Mouse (Mus musculus): ENCODE measurements at regions not wholly inside any gene's neighbourhood (a gene's known extent, or its start where the extent isn't known, plus 50 kb on each side); places are given as distances from the start of the nearest gene placed in this dataset.

- Histone ChIP-seq H3K27me3 (no peaks in the 10 kb centered on the region), H3K36me3 (no peaks in the 10 kb centered on the region), H3K9ac (no peak overlapping the region), H3K4me2 (replicated peaks) (no peak overlapping the region), H3K4me3 (replicated peaks) (no peak overlapping the region), H3K4me1 (no peaks in the 10 kb centered on the region), H3K27ac (replicated peaks) (no peak overlapping the region), H3K9me3 (replicated peaks) (no peaks in the 10 kb centered on the region)
- ATAC-seq (ENCODE audit: insufficient number of reproducible peaks, low FRiP score, low TSS enrichment, low read depth): no peak
- 83% methylated on average over 6 of the region's 6 CpGs for WGBS
These were observed 355.1 kb upstream of the Smarca2 start for GRCm38 (mm10) chr19:26249751-26250150.

GRCm38 (mm10) chr19:26258677-26259076, 346.2 kb upstream of the Smarca2 start:
- H3K27me3 ChIP-seq: no peaks in the 10 kb centered on the region
- ATAC-seq (ENCODE audit: insufficient number of reproducible peaks, low FRiP score, low TSS enrichment, low read depth): no peak
- no peaks in the 10 kb centered on the region for H3K4me1 ChIP-seq
- 52% methylated on average over 4 of the region's 4 CpGs for WGBS
- H3K36me3 ChIP-seq: no peaks in the 10 kb centered on the region
- no peak overlapping the region for H3K4me3 ChIP-seq (replicated peaks)
- H3K4me2 ChIP-seq (replicated peaks): no peak overlapping the region
- no peak overlapping the region for H3K9ac ChIP-seq
- no peaks in the 10 kb centered on the region for H3K9me3 ChIP-seq (replicated peaks)
- no peak overlapping the region for H3K27ac ChIP-seq (replicated peaks)

DNA sequence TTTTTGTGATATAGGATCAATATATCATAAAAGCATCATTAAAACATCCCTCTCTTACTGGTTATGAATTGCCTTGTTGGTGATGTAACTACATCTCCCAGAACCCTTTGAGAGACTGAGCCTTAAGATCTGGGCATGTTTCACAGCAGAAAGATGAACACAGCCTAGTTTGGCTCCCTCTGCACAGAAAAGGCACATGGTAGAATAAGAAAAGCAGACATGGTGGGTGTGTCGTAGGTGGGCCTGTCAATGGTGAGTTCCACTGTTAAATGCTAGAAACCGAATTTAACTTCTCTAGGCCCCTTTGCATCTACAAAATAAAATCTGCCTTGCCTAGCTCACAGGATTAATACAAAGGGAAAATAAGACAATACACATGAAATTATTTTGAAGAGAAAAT, 343.3 kb upstream of the Smarca2 start:
- no peak for ATAC-seq (ENCODE audit: insufficient number of reproducible peaks, low FRiP score, low TSS enrichment, low read depth)
- Histone ChIP-seq H3K27me3 (no peaks in the 10 kb centered on the region), H3K27ac (replicated peaks) (no peak overlapping the region), H3K9ac (no peak overlapping the region), H3K4me2 (replicated peaks) (no peak overlapping the region), H3K9me3 (replicated peaks) (no peaks in the 10 kb centered on the region), H3K4me3 (replicated peaks) (no peak overlapping the region), H3K36me3 (no peaks in the 10 kb centered on the region), H3K4me1 (no peaks in the 10 kb centered on the region)
- 91% methylated on average over 2 of the region's 2 CpGs for WGBS

- no peak overlapping the region for H3K4me2 ChIP-seq (replicated peaks)
- no peaks in the 10 kb centered on the region for H3K4me1 ChIP-seq
- no peak overlapping the region for H3K4me3 ChIP-seq (replicated peaks)
- H3K27ac ChIP-seq (replicated peaks): no peak overlapping the region
- WGBS: 55% methylated on average over 6 of the region's 6 CpGs
- H3K27me3 ChIP-seq: no peaks in the 10 kb centered on the region
- no peaks in the 10 kb centered on the region for H3K9me3 ChIP-seq (replicated peaks)
- ATAC-seq (ENCODE audit: insufficient number of reproducible peaks, low FRiP score, low TSS enrichment, low read depth): no peak
- H3K9ac ChIP-seq: no peak overlapping the region
- H3K36me3 ChIP-seq: no peaks in the 10 kb centered on the region
These were observed 308.5 kb upstream of the Smarca2 start for GRCm38 (mm10) chr19:26296360-26296759.

DNA sequence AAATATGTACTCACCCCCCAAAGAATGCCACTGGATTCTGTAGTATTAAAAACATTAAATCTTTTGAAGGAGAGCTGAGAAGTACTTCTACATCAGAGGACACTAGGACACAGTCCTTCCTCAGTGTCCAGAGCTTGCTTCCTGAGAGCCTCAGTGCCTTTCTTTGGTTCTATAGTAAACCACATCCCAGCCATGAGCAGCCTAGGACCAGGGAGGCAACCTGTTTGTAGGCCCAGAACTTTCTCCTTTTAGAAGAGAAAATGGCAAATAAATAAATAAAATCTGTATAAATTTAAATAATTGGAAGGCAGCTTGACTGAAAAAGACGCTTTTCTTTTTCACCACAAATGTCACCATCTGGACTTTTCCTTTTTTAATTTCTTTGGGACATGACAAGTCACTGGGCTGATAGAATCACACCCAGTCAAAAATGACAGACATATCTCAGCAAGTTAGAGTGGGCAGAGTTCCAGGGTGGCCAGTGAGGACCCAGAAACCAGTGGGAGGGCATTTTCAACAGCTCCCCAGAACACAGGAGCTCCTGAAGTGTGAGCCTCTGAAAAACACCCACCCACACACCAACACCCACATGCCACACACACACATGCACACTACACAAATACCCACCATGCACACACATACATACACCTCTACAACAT, 296.2 kb upstream of the Smarca2 start:
- H3K4me1 ChIP-seq: no peaks in the 10 kb centered on the region
- H3K27me3 ChIP-seq: no peaks in the 10 kb centered on the region
- H3K27ac ChIP-seq (replicated peaks): no peak overlapping the region
- no peak for ATAC-seq (ENCODE audit: insufficient number of reproducible peaks, low FRiP score, low TSS enrichment, low read depth)
- WGBS: 75% methylated on average over 1 of the region's 1 CpGs
- H3K9ac ChIP-seq: no peak overlapping the region
- no peak overlapping the region for H3K4me3 ChIP-seq (replicated peaks)
- H3K36me3 ChIP-seq: no peaks in the 10 kb centered on the region
- H3K4me2 ChIP-seq (replicated peaks): no peak overlapping the region
- no peaks in the 10 kb centered on the region for H3K9me3 ChIP-seq (replicated peaks)

DNA sequence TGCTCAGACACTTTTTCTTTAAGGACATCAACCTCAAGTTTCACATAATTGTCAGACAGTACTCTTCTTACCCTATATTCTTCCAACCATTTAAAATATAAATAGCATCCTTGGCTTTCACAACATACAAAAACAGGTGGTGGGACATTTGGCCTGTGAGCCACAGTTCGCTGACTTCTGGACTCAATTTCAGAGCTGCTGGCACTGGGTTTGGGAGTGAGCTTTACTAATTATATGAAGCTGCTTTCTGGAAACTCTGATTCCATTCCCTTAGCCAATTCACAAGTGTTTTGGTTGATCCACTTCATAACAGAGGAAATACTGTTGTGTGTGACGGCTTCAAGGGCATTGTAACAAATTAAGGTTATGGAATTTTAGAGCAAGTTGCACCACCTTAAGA, 285.9 kb upstream of the Smarca2 start:
- Histone ChIP-seq H3K9me3 (replicated peaks) (no peaks in the 10 kb centered on the region), H3K4me3 (replicated peaks) (no peak overlapping the region), H3K27me3 (no peaks in the 10 kb centered on the region), H3K27ac (replicated peaks) (no peak overlapping the region), H3K4me2 (replicated peaks) (no peak overlapping the region), H3K36me3 (no peaks in the 10 kb centered on the region), H3K9ac (no peak overlapping the region), H3K4me1 (no peaks in the 10 kb centered on the region)
- ATAC-seq (ENCODE audit: insufficient number of reproducible peaks, low FRiP score, low TSS enrichment, low read depth): no peak
- WGBS: 48% methylated on average over 2 of the region's 2 CpGs

DNA sequence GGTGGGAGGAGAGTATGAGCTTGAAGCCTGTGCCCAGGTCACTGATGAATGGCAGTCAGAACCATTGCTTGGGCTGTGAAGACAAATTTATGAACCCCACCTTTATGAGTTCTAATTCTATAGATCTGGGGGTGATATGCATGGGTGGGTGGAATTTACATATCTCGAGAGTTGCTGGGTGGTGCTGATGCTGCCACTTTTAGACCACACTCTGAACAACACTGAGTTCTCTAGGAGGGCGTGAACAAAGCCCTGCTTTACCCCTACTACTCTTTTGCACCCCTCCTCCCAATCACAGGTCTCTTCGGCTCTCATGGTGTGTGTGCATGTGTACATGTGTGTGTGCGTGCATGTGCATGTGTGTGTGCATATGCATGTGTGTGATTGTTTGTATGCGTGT, 281.2 kb upstream of the Smarca2 start:
- Histone ChIP-seq H3K9ac (no peak overlapping the region), H3K4me2 (replicated peaks) (no peak overlapping the region), H3K9me3 (replicated peaks) (no peaks in the 10 kb centered on the region), H3K4me3 (replicated peaks) (no peak overlapping the region), H3K27me3 (no peaks in the 10 kb centered on the region), H3K4me1 (no peaks in the 10 kb centered on the region), H3K36me3 (no peaks in the 10 kb centered on the region), H3K27ac (replicated peaks) (no peak overlapping the region)
- 86% methylated on average over 5 of the region's 5 CpGs for WGBS
- ATAC-seq (ENCODE audit: insufficient number of reproducible peaks, low FRiP score, low TSS enrichment, low read depth): no peak

DNA sequence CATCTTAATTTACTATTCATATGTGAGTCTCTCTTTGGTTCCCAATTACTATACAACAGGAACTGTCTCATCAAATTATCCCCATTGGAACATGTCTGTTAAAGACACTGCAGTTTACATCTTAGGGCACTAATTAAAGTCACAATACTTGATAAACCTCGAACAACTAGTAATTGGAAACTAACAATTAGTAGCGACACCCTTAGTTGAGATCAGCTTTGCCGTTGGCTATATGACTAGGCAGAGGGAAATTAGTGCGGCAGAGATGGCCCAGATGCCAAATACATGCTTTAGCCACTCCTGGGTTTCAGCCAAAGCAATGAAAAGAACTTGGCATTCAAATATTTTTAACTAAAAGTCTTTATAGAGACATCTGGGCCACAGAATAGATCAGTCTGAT, 265.7 kb upstream of the Smarca2 start:
- H3K4me1 ChIP-seq: no peaks in the 10 kb centered on the region
- H3K4me3 ChIP-seq (replicated peaks): no peak overlapping the region
- 69% methylated on average over 4 of the region's 4 CpGs for WGBS
- no peak for ATAC-seq (ENCODE audit: insufficient number of reproducible peaks, low FRiP score, low TSS enrichment, low read depth)
- no peak overlapping the region for H3K9ac ChIP-seq
- H3K4me2 ChIP-seq (replicated peaks): no peak overlapping the region
- no peaks in the 10 kb centered on the region for H3K27me3 ChIP-seq
- H3K36me3 ChIP-seq: no peaks in the 10 kb centered on the region
- no peaks in the 10 kb centered on the region for H3K9me3 ChIP-seq (replicated peaks)
- H3K27ac ChIP-seq (replicated peaks): no peak overlapping the region

GRCm38 (mm10) chr19:26340155-26340554, 264.7 kb upstream of the Smarca2 start:
- no peaks in the 10 kb centered on the region for H3K9me3 ChIP-seq (replicated peaks)
- H3K27ac ChIP-seq (replicated peaks): no peak overlapping the region
- H3K4me2 ChIP-seq (replicated peaks): no peak overlapping the region
- no peak overlapping the region for H3K9ac ChIP-seq
- ATAC-seq (ENCODE audit: insufficient number of reproducible peaks, low FRiP score, low TSS enrichment, low read depth): no peak
- H3K36me3 ChIP-seq: no peaks in the 10 kb centered on the region
- no peaks in the 10 kb centered on the region for H3K4me1 ChIP-seq
- 39% methylated on average over 3 of the region's 3 CpGs for WGBS
- no peaks in the 10 kb centered on the region for H3K27me3 ChIP-seq
- no peak overlapping the region for H3K4me3 ChIP-seq (replicated peaks)

DNA sequence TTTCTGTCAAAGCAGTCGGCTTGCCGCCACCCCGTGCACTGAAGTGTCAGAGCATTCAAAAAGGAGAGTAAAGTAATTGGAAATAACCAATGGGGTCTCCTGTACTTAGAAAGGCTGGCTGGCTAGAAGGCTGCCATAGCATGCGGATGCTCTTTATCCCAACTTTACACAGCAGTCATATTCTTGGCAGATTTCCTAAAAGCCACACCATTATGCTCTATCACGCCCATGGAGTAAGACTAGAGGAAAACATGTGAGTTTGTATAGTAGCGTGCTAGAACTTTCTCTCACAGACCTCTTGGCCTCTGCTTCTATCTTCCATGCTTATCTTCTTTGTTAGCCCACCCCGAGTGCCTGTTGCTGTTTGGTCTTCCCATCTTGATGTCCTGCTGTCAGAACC, 249.8 kb upstream of the Smarca2 start:
- no peaks in the 10 kb centered on the region for H3K4me1 ChIP-seq
- H3K4me2 ChIP-seq (replicated peaks): no peak overlapping the region
- WGBS: 86% methylated on average over 7 of the region's 7 CpGs
- no peaks in the 10 kb centered on the region for H3K36me3 ChIP-seq
- no peak for ATAC-seq (ENCODE audit: insufficient number of reproducible peaks, low FRiP score, low TSS enrichment, low read depth)
- H3K27me3 ChIP-seq: no peaks in the 10 kb centered on the region
- H3K27ac ChIP-seq (replicated peaks): no peak overlapping the region
- H3K9me3 ChIP-seq (replicated peaks): no peaks in the 10 kb centered on the region
- H3K4me3 ChIP-seq (replicated peaks): no peak overlapping the region
- no peak overlapping the region for H3K9ac ChIP-seq

DNA sequence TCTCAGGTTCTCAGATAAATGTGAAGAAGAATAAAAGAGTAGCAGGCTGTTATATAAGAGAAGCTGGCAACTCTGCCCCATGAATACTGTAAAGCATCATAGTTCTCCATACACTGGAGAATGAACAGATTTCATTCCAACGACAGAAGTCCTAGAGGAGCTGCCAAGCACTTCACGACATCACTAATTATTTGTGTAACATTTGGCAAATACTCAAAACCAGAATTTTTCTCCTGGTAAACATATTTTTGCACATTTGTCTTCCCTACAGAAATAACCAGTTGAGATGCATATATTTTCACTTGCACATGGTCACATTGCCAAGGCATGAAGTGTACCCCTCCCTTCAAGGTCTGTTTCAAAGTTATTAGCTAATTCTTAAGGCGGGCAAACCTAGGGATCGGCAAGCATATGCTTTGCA, 220.9 kb upstream of the Smarca2 start:
- no peak overlapping the region for H3K4me3 ChIP-seq (replicated peaks)
- H3K27ac ChIP-seq (replicated peaks): no peak overlapping the region
- no peaks in the 10 kb centered on the region for H3K27me3 ChIP-seq
- ATAC-seq (ENCODE audit: insufficient number of reproducible peaks, low FRiP score, low TSS enrichment, low read depth): no peak
- H3K36me3 ChIP-seq: no peaks in the 10 kb centered on the region
- no peaks in the 10 kb centered on the region for H3K9me3 ChIP-seq (replicated peaks)
- no peaks in the 10 kb centered on the region for H3K4me1 ChIP-seq
- no peak overlapping the region for H3K4me2 ChIP-seq (replicated peaks)
- WGBS: 48% methylated on average over 4 of the region's 4 CpGs
- no peak overlapping the region for H3K9ac ChIP-seq

DNA sequence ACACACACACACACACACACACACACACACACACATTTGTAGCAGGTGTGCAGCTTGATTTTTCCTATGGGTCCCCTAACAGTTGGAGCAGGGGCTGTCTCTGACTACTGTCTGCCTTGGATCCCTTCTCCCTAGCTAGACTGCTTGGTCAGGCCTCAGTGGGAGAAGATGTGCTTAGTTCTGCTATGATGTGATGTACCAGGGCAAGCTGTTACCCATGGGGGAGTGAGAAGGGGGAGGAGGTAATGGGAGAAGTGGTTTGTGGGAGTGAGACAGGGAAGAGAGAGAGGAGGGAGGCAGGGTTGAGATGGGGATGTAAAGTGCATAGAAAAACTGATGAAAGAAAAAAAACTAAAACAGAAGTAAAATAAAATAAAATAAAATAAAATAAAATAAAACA, 218.8 kb upstream of the Smarca2 start:
- H3K4me3 ChIP-seq (replicated peaks): no peak overlapping the region
- H3K4me2 ChIP-seq (replicated peaks): no peak overlapping the region
- no peak overlapping the region for H3K27ac ChIP-seq (replicated peaks)
- no peaks in the 10 kb centered on the region for H3K27me3 ChIP-seq
- no peaks in the 10 kb centered on the region for H3K9me3 ChIP-seq (replicated peaks)
- ATAC-seq (ENCODE audit: insufficient number of reproducible peaks, low FRiP score, low TSS enrichment, low read depth): no peak
- no peak overlapping the region for H3K9ac ChIP-seq
- no peaks in the 10 kb centered on the region for H3K36me3 ChIP-seq
- H3K4me1 ChIP-seq: no peaks in the 10 kb centered on the region

Measured in embryonic facial prominence, embryonic 15.5 days (tissue).